Mouse (Mus musculus) megakaryocyte, adult 5-6 weeks (primary cell): ENCODE results near the gene Neurl4. TPM values are rescaled to one million over a fixed set of nuclear protein-coding genes. Genes with fewer than 3 reads are reported as not detected.
"Not testable (repeated sequence)": the region's sequence is repeated elsewhere in the genome, so short reads cannot be mapped to it uniquely, and the experiment has no call there.

Experiments
- ATAC-seq: 2 replicates; pipeline ENCODE4 v1.8.0; 2016; ENCODE audit warnings: mild to moderate bottlenecking, inconsistent platforms; ENCODE audit not compliant: poor library complexity, severe bottlenecking
- total RNA-seq, 2 experiments: library from RNA; stranded (forward) in 1 of 2; stranded (reverse) in 1 of 2; fragments of 153-499, 151-499 nt in 1 of 2; fragments of 221-1000, 200-1000 nt in 1 of 2; gene quantifications; 2 replicates each; pipeline versions ENCODE4 v1.2.3 to v1.2.4; 2015 to 2017

The Neurl4 gene
- total RNA-seq, 2 experiments from 2014 or later = 7.1 to 18.9 TPM

GRCm38 (mm10) chr11:69948763-69949150, 47.9 kb downstream of the Neurl4 start:
- peak; percentile 81 for ATAC-seq

GRCm38 (mm10) chr11:69950807-69951459, 50.1 kb downstream of the Neurl4 start:
- ATAC-seq = no peak

GRCm38 (mm10) chr11:69952274-69952673, 51.4 kb downstream of the Neurl4 start:
- no peak for ATAC-seq

- ATAC-seq = no peak
Observed at GRCm38 (mm10) chr11:69953267-69953915, 52.5 kb downstream of the Neurl4 start.

GRCm38 (mm10) chr11:69955618-69956017, 54.7 kb downstream of the Neurl4 start:
- not testable (repeated sequence) for ATAC-seq

- ATAC-seq = no peak
Observed at GRCm38 (mm10) chr11:69956218-69956617, 55.3 kb downstream of the Neurl4 start.

GRCm38 (mm10) chr11:69960616-69961015, 59.7 kb downstream of the Neurl4 start:
- no peak for ATAC-seq

GRCm38 (mm10) chr11:69961841-69962240, 61.0 kb downstream of the Neurl4 start:
- peak; percentile 62 for ATAC-seq

Other genes starting within 250 kb of the Neurl4 start
Only the 30 nearest of the 40 such genes appear.
- 116 and 118 TPM in 2 replicates for gene Polr2a, start 142.4 kb upstream of the Neurl4 start, total RNA-seq (2015)
- gene Polr2a, start 142.4 kb upstream of the Neurl4 start, total RNA-seq (2017) = 38.6 and 42.9 TPM in 2 replicates
- not detected in 2 replicates for gene Slc35g3, start 139.1 kb upstream of the Neurl4 start, total RNA-seq (2015)
- gene Slc35g3, start 139.1 kb upstream of the Neurl4 start, total RNA-seq (2017) = not detected in 2 replicates
- 1.6 and 2.6 TPM in 2 replicates for gene Zbtb4, start 135.2 kb upstream of the Neurl4 start, total RNA-seq (2015)
- 1.4 and 2.4 TPM in 2 replicates for gene Zbtb4, start 135.2 kb upstream of the Neurl4 start, total RNA-seq (2017)
- 0.32 and 0.36 TPM in 2 replicates for gene Chrnb1, start 105.1 kb upstream of the Neurl4 start, total RNA-seq (2015)
- 0.16 TPM in 1 of 2 replicates, not detected in the other for gene Chrnb1, start 105.1 kb upstream of the Neurl4 start, total RNA-seq (2017)
- 0.14 TPM in 1 of 2 replicates, not detected in the other for gene Fgf11, start 99.2 kb upstream of the Neurl4 start, total RNA-seq (2015)
- not detected in 2 replicates for gene Fgf11, start 99.2 kb upstream of the Neurl4 start, total RNA-seq (2017)
- gene Tmem102, start 95.4 kb upstream of the Neurl4 start, total RNA-seq (2015) = not detected in 2 replicates
- gene Tmem102, start 95.4 kb upstream of the Neurl4 start, total RNA-seq (2017) = not detected in 2 replicates
- not detected in 2 replicates for gene Gm39566, start 85.8 kb upstream of the Neurl4 start, total RNA-seq (2015)
- gene Gm39566, start 85.8 kb upstream of the Neurl4 start, total RNA-seq (2017) = not detected in 2 replicates
- not detected in 2 replicates for gene Spem2, start 82.6 kb upstream of the Neurl4 start, total RNA-seq (2015)
- gene Spem2, start 82.6 kb upstream of the Neurl4 start, total RNA-seq (2017) = not detected in 2 replicates
- gene Spem1, start 78.9 kb upstream of the Neurl4 start, total RNA-seq (2015) = not detected in 2 replicates
- not detected in 2 replicates for gene Spem1, start 78.9 kb upstream of the Neurl4 start, total RNA-seq (2017)
- 0.20 and 0.48 TPM in 2 replicates for gene Nlgn2, start 63.3 kb upstream of the Neurl4 start, total RNA-seq (2015)
- gene Nlgn2, start 63.3 kb upstream of the Neurl4 start, total RNA-seq (2017) = 0.16 and 0.88 TPM in 2 replicates
- 217 and 226 TPM in 2 replicates for gene Tmem256, start 62.6 kb upstream of the Neurl4 start, total RNA-seq (2015)
- gene Tmem256, start 62.6 kb upstream of the Neurl4 start, total RNA-seq (2017) = 117 and 158 TPM in 2 replicates
- 19.8 and 23.7 TPM in 2 replicates for gene Plscr3, start 54.7 kb upstream of the Neurl4 start, total RNA-seq (2015)
- 10.8 and 18.1 TPM in 2 replicates for gene Plscr3, start 54.7 kb upstream of the Neurl4 start, total RNA-seq (2017)
- not detected in 2 replicates for gene Tnk1, start 42.3 kb upstream of the Neurl4 start, total RNA-seq (2015)
- 0.04 TPM in 1 of 2 replicates, not detected in the other for gene Tnk1, start 42.3 kb upstream of the Neurl4 start, total RNA-seq (2017)
- gene Tmem95, start 23.1 kb upstream of the Neurl4 start, total RNA-seq (2015) = not detected in 2 replicates
- gene Tmem95, start 23.1 kb upstream of the Neurl4 start, total RNA-seq (2017) = not detected in 2 replicates
- gene Kctd11, start 19.7 kb upstream of the Neurl4 start, total RNA-seq (2015) = 2.9 and 3.3 TPM in 2 replicates
- 3.0 and 3.3 TPM in 2 replicates for gene Kctd11, start 19.7 kb upstream of the Neurl4 start, total RNA-seq (2017)
- 19.3 and 19.7 TPM in 2 replicates for gene Acap1, start 5.5 kb upstream of the Neurl4 start, total RNA-seq (2015)
- gene Acap1, start 5.5 kb upstream of the Neurl4 start, total RNA-seq (2017) = 44.4 and 53.5 TPM in 2 replicates
- gene 2810408A11Rik, start 85 bp upstream of the Neurl4 start, total RNA-seq (2015) = 1.6 and 2.6 TPM in 2 replicates
- 1.5 and 1.8 TPM in 2 replicates for gene 2810408A11Rik, start 85 bp upstream of the Neurl4 start, total RNA-seq (2017)
- 140 and 156 TPM in 2 replicates for gene Gps2, start 12.8 kb downstream of the Neurl4 start, total RNA-seq (2015)
- 56.4 and 64.9 TPM in 2 replicates for gene Gps2, start 12.8 kb downstream of the Neurl4 start, total RNA-seq (2017)
- 575 and 614 TPM in 2 replicates for gene Eif5a, start 20.9 kb downstream of the Neurl4 start, total RNA-seq (2015)
- gene Eif5a, start 20.9 kb downstream of the Neurl4 start, total RNA-seq (2017) = 561 and 596 TPM in 2 replicates
- not detected in 2 replicates for gene Ybx2, start 34.7 kb downstream of the Neurl4 start, total RNA-seq (2015)
- not detected in 2 replicates for gene Ybx2, start 34.7 kb downstream of the Neurl4 start, total RNA-seq (2017)
- gene Slc2a4, start 47.1 kb downstream of the Neurl4 start, total RNA-seq (2015) = not detected in 2 replicates
- 0.07 TPM in 1 of 2 replicates, not detected in the other for gene Slc2a4, start 47.1 kb downstream of the Neurl4 start, total RNA-seq (2017)
- gene Cldn7, start 63.7 kb downstream of the Neurl4 start, total RNA-seq (2015) = not detected in 2 replicates
- not detected in 2 replicates for gene Cldn7, start 63.7 kb downstream of the Neurl4 start, total RNA-seq (2017)
- gene Ctdnep1, start 80.1 kb downstream of the Neurl4 start, total RNA-seq (2015) = 120 and 150 TPM in 2 replicates
- gene Ctdnep1, start 80.1 kb downstream of the Neurl4 start, total RNA-seq (2017) = 26.6 and 27.0 TPM in 2 replicates
- gene Elp5, start 81.4 kb downstream of the Neurl4 start, total RNA-seq (2015) = 44.7 and 63.0 TPM in 2 replicates
- 35.7 and 40.5 TPM in 2 replicates for gene Elp5, start 81.4 kb downstream of the Neurl4 start, total RNA-seq (2017)
- 843 and 872 TPM in 2 replicates for gene Gabarap, start 90.1 kb downstream of the Neurl4 start, total RNA-seq (2015)
- gene Gabarap, start 90.1 kb downstream of the Neurl4 start, total RNA-seq (2017) = 599 and 651 TPM in 2 replicates
- gene Phf23, start 94.7 kb downstream of the Neurl4 start, total RNA-seq (2015) = 34.0 and 37.0 TPM in 2 replicates
- 42.5 and 45.8 TPM in 2 replicates for gene Phf23, start 94.7 kb downstream of the Neurl4 start, total RNA-seq (2017)
- 7.9 and 9.3 TPM in 2 replicates for gene Dvl2, start 99.5 kb downstream of the Neurl4 start, total RNA-seq (2015)
- gene Dvl2, start 99.5 kb downstream of the Neurl4 start, total RNA-seq (2017) = 12.7 and 16.9 TPM in 2 replicates
- 32.7 and 35.0 TPM in 2 replicates for gene Acadvl, start 114.3 kb downstream of the Neurl4 start, total RNA-seq (2015)
- gene Acadvl, start 114.3 kb downstream of the Neurl4 start, total RNA-seq (2017) = 31.7 and 37.0 TPM in 2 replicates
- 5.2 and 10.1 TPM in 2 replicates for gene Dlg4, start 115.9 kb downstream of the Neurl4 start, total RNA-seq (2015)
- gene Dlg4, start 115.9 kb downstream of the Neurl4 start, total RNA-seq (2017) = 1.3 and 3.7 TPM in 2 replicates
- not detected in 2 replicates for gene Asgr1, start 153.0 kb downstream of the Neurl4 start, total RNA-seq (2015)
- not detected in 2 replicates for gene Asgr1, start 153.0 kb downstream of the Neurl4 start, total RNA-seq (2017)